Mouse (Mus musculus) lung, adult 18-20 months (tissue): ENCODE data around the gene Hoxc13.

Experiments used
- DNase-seq, 2 experiments: peaks; one replicate each; pipeline ENCODE4 v3.0.0; 2022; ENCODE audit warnings: mixed read lengths in 2 of 2

Hoxc13 gene

DNA sequence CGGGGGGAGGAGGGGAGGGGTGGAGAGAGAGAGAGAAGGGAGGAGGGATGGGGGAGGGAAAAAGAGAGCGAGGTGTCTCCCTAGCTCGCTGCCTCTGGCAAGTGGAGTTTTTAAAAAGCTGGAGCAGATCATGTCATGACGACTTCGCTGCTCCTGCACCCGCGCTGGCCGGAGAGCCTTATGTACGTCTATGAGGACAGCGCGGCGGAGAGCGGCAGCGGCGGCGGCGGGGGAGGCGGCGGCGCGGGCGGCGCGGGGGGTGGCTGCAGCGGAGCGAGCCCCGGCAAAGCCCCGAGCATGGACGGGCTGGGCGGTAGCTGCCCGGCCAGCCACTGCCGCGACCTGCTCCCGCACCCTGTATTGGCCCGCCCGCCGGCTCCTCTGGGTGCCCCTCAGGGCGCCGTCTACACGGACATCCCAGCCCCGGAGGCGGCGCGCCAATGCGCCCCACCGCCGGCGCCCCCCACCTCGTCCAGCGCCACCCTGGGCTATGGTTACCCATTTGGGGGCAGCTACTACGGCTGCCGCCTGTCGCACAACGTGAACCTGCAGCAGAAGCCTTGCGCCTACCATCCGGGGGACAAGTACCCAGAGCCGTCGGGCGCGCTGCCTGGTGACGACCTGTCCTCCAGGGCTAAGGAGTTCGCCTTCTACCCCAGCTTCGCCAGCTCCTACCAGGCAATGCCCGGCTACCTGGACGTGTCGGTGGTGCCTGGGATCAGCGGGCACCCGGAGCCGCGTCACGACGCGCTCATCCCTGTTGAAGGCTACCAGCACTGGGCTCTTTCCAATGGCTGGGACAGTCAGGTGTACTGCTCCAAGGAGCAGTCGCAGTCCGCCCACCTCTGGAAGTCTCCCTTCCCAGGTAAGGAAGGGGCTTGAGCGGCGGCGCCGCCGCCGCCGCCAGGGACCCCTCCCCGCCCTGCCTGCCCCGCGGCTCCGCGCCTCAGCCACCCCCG lies at the start of gene Hoxc13:
Hoxc13 (plus strand) TSS at position 51 of the 959 bp plus-strand sequence.
- no peak for DNase-seq

DNA sequence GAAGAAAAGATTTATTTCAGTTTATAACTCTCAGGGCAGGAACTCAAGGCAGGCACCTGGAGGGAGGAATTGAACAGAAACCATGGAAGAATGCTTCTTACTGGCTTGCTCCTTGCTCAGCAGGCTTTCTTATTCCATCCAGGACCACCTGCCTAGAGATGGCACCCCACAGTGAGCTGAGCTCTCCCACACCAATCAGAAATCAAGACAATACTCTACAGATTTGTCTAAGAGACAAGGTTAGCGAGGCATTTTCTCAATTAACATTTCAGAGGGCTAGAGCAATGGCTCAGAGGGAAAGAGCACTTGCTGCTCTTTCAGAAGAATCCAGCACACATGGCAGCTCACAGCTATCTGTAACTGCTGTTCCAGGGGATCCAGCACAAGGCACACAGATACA lies 35.1 kb upstream of the Hoxc13 start:
- no peak for DNase-seq

DNA sequence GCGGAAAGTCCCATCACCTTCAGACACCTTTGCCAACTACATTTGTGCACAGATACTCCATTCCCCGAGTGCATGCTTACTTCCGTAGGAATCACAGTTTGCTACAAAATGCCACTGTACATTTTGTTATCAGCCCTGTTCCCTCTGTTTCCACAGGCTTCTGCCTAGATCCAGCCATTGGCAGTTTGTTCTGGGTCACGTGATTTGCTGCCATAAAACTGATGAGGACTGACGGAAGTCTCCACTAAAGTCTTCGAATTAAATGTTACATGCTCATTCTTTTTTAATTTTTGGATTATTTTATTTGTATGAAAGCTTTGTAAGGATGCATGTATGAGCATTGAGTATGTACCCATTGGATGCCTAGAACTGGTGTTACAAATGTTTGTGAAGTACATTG lies 25.8 kb upstream of the Hoxc13 start:
- DNase-seq = no peak

DNA sequence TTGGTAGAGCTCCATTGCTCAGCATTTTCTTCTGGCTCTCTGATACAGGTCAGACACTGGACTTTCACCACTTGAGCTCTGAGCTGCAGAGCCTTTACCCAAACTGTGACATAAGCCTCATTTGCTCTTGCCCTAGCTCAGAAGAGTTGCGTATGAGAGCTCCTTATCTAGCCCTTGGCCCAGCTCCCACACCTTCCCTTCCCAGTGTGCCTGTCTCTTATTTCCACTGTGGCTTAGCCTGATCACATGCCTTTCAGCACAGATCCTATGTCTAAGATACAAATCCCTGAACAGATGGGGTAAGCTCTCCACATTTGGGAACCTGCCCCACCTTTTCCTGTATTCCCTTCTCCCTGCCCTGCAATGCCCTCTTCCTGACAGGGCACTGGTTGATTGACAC lies 16.0 kb upstream of the Hoxc13 start:
- no peak for DNase-seq

DNA sequence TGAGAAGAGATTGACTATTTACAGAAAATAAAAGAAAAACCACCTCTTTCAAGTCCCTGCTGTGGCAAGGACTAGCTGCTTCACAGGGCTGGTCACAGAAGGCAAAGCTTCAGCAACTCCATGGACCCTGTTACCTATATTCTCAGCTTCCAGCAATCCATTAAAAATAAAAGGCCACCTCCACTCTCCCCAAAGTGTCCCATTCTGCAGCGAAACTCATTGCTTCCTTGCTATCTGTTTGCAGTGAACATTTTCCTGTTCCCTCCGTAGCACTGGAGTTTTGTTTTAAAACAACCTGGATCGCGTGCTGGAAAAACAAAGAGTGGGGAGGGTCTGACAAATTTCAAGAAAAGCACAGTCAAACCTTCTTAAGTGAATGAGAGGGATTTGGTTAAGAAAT lies 11.4 kb upstream of the Hoxc13 start:
- no peak for DNase-seq

DNA sequence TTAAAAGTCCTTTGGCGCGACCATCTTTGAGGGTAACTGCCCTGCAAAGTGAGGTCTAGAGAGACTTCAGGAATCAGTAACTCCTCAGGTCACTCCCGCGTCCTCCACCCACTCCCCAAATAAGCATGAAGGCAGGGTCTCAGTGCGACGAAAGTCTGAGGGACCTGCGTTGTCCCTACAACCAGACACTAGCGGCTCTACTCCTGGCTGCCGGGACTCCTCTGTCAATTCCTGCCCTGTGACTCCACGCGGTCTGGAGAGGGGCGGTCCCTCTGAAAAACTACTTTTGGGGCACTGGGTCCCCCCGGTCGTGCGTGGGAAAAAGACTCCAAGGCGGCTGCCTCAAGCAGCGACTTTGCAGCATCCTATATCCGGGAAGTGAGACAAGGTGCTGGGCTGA lies 10.9 kb upstream of the Hoxc13 start:
- no peak for DNase-seq

DNA sequence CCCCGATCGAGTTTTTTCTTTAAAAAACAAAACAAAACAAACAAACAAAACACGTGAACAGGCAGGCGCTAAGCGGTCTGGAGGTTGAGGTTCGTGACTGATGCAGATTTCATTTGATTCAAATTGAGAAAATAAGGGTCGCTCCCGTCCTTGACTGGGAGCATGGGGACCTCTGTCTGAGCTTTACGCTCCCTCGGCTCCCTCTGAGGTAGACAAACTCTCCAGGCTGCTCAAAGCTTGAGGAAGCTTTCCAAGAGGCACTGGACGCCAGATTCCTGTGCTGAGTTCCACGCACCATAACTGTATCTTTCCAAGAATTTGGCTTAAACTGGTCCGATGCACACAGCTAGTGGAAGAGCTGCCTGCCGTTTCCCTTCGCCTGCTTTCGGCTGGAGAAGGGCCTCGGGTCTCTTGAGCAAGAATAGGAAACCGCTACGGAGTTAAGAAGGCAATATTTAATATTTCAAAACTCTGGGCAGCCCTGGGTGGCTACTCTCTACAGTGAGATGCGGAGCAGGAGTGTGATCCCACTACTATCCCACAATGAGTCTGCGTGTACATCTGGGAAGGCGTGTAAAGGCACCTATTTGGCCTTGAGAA lies 10.3 kb upstream of the Hoxc13 start:
- DNase-seq = no peak

DNA sequence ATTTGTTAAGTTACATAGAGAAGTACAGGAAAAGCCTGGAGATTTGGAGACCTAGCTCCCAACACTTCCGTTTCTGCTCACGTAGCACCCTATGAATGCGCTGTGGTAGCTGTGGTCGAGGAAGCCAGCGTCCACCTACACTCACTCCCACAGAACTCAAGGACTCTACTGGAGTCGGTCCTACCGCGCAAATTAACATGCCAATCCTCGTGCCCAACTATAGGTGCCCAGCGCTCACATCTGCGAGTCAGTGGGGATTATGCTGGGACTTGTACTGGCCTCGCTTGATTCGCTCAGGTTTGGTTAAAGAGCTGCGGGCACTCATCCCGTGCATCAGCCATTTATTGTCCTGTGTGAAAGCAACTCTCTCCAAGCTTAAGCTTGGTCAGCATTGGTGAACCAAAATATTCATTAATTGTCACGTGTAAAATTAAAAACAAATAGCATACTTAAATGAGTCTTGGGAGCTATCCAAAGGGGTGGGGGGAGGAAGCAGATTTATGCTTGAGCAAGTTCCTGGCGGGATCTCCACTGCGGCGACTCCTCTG lies 7.8 kb upstream of the Hoxc13 start:
- no peak for DNase-seq

DNA sequence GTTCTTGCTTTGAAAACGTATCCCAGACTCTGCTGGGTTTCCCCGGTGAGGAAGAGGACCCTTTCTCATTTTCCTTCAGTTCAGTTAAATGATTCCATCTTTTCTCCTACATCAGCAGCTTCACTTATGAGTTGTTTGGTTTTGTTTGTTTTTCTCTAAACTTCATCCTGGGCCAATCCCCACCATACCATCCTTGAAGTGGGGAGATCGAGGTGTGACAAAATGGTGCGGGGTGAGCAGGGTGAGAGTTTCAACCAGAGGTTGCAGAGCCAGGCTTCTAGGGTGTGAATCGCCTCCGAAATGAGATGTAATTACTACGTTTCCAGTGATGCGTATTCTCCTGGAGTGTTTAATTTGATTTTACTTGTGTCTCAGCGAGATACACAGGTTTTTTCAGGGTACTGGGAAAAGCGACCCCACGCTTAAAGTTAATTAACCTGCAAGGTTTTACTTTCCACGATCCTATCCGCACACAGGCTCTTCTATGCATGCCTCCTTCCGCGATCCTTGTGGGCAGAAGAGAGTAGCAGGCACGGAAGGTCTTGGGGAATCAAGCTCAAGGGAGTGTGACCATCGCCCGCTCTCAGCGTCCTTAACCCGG lies 2.8 kb upstream of the Hoxc13 start:
- no peak for DNase-seq

DNA sequence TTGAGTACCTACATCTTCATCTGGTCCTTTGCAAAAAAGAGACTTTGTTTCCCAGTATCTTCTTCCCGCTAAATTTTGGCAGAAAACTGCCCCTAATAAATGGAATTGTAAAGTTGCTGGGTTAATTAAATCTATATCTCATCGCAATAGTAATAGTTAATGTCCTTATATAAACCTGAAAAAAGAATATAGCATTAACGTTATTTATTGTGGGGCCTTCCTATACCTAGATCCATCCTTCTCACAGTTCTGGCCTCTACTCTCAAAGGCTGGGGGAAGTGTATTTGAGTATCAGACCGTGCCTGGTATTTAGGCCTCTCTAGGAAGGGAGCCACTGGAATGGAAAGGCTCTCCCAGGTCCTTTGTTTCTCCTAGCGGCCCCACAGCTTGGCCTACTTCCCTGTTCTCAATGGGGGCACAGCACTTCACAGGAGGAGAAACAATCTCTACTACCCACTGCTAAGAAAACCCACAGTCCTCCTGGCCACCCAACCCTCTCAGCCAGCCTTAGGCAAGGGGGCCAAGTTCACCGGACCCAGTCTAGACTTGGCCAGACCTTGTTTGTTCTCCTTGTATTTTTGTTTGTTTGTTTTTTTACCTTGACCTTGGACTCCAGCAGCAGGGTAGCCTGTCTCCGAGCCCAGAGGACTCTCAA lies 2.2 kb upstream of the Hoxc13 start:
- no peak for DNase-seq

DNA sequence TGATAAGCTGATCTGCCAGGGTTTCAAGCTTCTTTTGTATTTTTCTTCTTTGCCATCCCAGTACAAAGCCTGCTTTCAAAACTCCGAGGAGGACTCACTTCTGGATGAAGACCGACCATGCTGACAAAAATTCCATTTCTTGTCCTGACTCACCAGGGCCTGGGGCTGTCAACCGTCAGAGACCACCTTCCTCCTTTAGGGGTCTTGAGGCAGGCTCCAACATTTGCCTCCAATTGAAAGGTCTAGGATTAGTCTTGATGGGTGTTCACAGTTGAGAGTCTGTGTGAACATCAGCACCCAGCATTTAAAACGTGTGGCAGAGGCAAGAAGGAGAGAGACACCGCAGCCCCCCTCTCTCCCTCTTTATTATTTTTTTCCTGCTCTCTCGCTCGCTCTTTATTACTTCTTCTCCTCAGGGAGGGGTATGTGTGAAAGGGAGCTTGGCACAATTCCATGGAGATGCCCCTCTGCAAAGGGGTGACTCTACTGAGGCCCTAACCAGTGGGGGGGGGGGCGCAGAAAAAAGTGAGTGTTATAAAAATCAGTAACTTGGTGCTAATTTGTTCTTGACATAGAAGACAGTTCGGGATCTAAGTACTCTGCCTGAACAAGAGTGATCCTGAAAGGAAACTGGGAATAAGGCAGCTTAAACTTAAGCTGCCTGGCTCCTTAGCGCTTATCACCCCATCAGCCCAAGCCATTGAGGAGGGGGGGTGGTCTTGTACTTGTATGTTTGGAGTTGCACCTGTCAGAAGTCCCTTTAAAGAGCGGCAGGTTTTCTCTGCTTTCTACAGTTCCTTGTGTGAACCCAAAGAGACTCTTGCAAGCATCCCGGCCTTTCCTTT lies 1.3 kb upstream of the Hoxc13 start:
- no peak for DNase-seq

DNA sequence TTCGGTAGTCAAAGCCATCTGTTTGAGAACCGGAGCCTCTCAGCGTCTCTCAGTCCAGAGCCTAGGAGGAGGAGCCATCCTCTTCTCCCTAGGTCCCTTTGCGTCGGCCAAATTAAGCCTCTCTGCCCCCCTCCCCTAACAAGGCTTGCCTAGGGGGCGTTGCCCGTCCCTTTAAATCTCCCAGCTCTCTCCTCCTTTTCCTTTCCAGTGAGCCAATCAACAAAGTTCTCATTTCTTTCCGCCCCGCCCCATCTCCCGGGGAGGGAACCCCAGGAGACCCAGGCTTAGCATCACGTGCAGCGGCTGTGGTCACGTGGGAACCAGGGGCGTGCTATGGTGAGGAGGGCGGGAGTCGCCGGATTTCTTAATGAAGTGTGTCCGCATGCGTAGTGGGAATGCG lies 284 bp upstream of the Hoxc13 start:
- peak; percentile 26 to 29 for DNase-seq

DNA sequence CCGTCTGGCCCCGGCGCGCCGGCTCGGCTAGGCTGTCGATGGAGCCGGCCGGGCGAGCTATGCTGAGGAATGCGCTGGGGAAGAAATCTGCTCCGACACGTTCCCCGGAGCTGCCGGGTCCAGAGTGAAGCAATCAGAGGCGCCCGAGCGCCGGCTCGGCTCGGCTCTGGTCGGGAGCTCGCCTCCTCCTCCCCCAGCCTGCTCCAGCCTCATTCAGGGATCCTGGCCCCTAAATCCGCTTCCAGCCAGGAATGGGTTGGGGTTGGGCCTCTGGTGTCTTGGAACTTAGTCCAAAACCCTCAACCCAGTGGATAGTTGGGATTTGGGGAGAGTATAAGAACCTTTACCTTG lies 1.1 kb downstream of the Hoxc13 start:
- DNase-seq = no peak

DNA sequence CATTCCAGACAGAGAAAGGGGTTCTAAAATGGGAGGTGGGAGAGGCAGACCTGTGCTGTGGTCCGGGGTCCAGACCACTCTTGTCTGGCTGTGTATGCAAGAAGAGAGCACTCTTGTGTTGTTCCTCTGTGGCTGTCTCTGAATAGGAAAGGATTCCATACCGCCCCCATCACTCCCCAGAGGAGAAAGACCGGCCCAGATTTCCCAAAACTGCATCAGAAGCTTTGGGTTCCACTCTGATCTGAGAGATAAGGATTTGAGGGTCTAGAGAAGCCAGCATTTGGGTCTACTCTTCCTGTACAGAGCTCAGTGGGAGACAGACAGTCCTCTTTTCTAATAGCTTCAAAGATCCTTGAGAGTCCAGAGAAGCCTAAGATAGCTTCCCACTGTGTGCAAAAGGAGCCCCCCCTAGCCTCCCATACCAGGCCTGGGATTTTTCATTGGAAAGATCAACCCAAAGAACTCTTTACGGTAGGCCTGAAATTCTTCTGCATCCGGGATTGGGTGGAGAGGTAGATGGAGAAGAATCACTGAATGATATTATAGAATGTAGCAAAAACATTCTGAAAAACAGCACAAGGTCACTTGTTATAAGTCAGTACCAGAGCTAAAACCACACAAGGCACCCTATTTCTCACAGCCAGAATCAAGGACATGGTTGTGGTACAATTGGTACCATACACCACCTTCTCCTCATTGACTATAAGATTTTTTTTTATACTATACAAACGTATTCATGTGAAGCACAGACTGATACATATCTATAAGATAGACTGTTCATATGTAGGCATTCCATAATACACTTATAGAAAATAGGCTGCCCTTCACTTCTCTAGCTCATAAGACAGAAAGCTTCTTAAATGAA lies 2.0 kb downstream of the Hoxc13 start:
- DNase-seq = no peak

DNA sequence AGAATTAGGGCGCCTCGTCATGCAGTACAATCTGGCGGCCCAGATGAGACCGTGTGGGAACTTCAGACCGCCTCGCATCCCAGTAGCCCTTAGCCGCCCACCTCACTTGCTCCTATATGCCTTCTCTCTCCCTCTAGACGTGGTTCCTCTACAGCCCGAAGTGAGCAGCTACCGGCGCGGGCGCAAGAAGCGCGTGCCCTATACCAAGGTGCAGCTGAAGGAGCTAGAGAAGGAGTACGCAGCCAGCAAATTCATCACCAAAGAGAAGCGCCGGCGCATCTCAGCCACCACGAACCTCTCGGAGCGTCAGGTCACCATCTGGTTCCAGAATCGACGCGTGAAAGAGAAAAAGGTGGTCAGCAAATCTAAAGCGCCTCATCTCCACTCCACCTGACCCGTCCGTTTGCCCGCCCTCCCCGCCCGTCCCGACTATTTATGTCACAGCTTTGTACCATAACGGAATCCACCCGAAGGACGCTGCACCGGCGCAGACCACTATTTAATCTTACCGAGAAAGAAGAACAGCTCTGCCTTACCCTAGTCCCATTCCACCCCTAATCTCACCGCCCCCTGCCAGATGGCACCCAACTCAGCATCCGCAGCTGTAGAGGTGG lies 6.2 kb downstream of the Hoxc13 start:
- DNase-seq = no peak

DNA sequence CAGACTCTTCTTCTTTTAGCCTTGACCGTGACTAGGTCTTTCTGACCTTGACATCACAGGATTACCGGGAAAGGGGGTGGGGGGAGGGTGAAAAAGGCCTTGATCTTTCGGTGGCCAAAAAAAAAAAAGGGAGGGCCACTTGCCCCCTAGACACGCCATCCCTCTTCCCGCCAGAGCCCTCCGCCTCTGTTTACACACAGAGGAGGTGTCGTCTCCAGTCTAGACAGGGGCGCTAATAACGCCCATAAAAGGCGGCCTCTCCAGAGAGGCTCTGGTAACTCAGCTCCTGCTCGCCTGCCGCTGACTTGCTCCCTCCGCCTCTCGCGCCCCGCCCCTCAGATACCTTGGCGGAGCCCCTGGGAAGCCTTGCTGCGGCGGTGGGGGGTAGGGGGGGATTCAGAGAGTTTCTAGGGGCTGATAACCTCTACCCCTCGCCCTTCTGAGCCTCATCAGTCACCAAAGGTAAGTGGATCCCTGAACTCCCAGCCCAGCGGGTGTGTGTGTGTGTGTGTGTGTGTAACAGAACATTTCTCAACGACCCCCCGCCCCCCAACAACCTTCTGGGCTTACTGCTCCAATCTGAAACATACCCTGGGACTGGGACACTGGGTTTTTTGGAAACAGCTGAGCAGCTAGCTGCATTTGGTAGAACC lies 10.9 kb downstream of the Hoxc13 start:
- no peak for DNase-seq

DNA sequence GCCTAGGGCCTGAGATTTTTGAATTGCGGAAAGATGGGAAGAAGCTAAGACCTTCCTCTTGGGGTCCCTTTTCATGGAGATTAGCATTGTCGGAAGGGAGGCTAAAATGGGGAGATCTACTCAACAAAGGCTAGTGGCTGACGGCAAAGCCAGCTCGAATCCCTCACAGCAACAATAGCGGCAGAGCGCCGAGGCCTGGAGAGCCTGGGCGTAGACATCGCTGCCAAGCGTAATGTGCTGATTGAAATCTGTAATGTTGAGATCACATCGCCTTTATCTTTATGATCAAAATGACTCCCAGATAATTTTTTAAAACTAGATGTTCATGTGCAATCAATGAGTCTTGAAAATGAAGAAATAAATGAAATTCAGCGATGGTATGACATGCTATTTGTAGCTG lies 13.5 kb downstream of the Hoxc13 start:
- no peak for DNase-seq

DNA sequence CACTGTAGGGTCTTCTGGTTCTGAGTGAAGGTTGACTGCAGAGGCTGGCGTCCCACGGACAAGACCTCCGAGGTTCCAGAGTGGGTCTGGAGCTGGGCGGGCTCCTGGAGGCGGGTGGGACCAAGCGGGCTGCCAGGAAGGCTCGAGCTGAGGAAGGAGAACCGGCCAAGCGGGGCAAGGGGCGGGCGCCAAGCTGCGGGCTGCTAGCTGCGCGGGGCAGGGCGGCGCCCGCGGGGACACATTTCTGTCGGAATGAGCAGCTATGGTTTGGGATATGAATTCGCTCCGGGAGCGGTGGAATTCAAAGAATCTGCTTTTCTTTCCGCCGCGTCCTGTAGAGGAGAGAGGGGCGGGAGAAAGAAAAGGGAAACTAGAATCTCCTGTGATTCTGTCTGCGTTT lies 14.0 kb downstream of the Hoxc13 start:
- no peak for DNase-seq

DNA sequence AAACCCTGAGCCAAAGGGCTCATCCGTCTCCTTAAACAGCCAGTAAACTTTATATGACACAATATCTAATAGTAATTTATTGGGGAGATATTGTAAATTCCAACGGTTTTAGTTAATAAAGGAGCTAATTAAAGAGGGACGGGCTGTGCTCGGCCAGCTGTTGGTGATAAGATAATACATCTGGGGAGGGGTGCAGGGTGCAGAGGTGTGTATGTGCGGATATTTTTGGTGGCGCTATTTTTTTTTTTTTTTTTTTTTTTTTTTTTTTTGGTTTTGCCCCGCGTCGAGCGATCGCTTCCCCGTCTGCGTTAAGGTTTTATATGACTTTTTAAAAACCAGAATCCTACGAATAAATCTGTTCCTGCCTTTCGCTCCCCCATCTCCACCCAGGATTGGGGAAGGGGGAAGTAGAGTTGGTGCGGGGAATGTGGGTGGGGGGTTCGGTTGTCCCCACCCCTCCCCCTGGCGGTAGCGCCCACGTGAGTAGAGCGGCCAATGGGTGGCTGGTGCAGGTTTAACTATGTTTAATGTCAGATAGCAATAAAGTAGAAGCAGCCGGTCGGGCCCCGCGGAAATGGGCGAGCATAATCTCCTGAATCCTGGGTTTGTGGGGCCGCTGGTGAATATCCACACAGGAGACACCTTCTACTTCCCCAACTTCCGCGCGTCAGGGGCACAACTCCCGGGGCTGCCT lies 15.5 kb downstream of the Hoxc13 start, which contains the start of gene Hoxc12:
Hoxc12 (plus strand) TSS at position 479 of the 694 bp plus-strand sequence.
- DNase-seq = no peak
